Mouse (Mus musculus) liver, postnatal 0 days (tissue): Measurements from ENCODE around the gene Dennd2a.

Experiments used
- CTCF ChIP-seq: sonication (generic); IDR thresholded peaks from 2 replicates; pipeline ENCODE4 v1.5.1; 2016; ENCODE audit warnings: antibody characterized with exemption, low read depth
- EP300 ChIP-seq: IDR thresholded peaks from 2 replicates; pipeline ENCODE4 v1.6.1; 2016; ENCODE audit warnings: antibody characterized with exemption, low read depth, mild to moderate bottlenecking

DNA sequence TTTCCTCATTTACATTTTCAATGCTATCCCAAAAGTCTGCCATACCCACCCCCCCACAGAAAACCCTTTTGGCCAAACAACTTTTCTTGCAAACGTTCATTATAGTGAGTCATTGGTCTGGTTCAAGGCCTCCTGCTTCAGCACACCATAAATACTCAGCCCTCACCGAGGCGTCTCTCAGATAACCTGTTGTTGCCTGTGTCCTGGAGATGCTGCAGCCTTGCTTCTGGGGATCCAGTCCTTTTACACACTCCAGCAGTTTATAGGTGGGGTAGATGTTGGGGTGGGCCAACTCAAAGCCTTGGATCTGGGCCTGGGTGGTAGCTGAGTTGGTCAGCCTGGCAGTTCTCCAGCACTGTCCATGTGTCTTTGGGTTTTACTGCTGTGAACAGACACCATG, 12.8 kb upstream of the Dennd2a start:
- TF ChIP-seq EP300 (no peak), CTCF (no peak)
